Mouse (Mus musculus): ENCODE measurements at regions not wholly inside any gene's neighbourhood (a gene's known extent, or its start where the extent isn't known, plus 50 kb on each side); places are given as distances from the start of the nearest gene placed in this dataset.

GRCm38 (mm10) chr15:85660528-85661392, 74.0 kb upstream of the Ppara start:
- no peak for DNase-seq (ENCODE audit: low spot score)

GRCm38 (mm10) chr15:85661393-85661690, 73.4 kb upstream of the Ppara start:
- DNase-seq (ENCODE audit: low spot score) = no peak

- DNase-seq (ENCODE audit: low spot score) = no peak
These were observed 73.0 kb upstream of the Ppara start for GRCm38 (mm10) chr15:85661771-85662170.

GRCm38 (mm10) chr15:85662271-85662670, 72.5 kb upstream of the Ppara start:
- DNase-seq (ENCODE audit: low spot score) = no peak

- DNase-seq (ENCODE audit: low spot score) = no peak
These were observed 72.1 kb upstream of the Ppara start for GRCm38 (mm10) chr15:85662673-85663072.

GRCm38 (mm10) chr15:85663757-85664431, 70.9 kb upstream of the Ppara start:
- no peak for DNase-seq (ENCODE audit: low spot score)

- DNase-seq (ENCODE audit: low spot score) = no peak
These were observed 70.4 kb upstream of the Ppara start for GRCm38 (mm10) chr15:85664432-85664828.

- DNase-seq (ENCODE audit: low spot score) = no peak
These were observed 69.5 kb upstream of the Ppara start for GRCm38 (mm10) chr15:85665181-85665821.

- DNase-seq (ENCODE audit: low spot score) = no peak
These were observed 68.3 kb upstream of the Ppara start for GRCm38 (mm10) chr15:85666496-85666895.

- no peak for DNase-seq (ENCODE audit: low spot score)
These were observed 67.4 kb upstream of the Ppara start for GRCm38 (mm10) chr15:85667381-85667791.

GRCm38 (mm10) chr15:85667906-85668590, 66.7 kb upstream of the Ppara start:
- no peak for DNase-seq (ENCODE audit: low spot score)

- no peak for DNase-seq (ENCODE audit: low spot score)
These were observed 65.7 kb upstream of the Ppara start for GRCm38 (mm10) chr15:85668871-85669651.

GRCm38 (mm10) chr15:85669652-85670175, 65.1 kb upstream of the Ppara start:
- DNase-seq (ENCODE audit: low spot score) = peak; percentile 89

GRCm38 (mm10) chr15:85670176-85670788, 64.5 kb upstream of the Ppara start:
- DNase-seq (ENCODE audit: low spot score) = peak; percentile 81

- peak; percentile 96 for DNase-seq (ENCODE audit: low spot score)
These were observed 63.7 kb upstream of the Ppara start for GRCm38 (mm10) chr15:85670789-85671700.

- peak; percentile 70 for DNase-seq (ENCODE audit: low spot score)
These were observed 63.0 kb upstream of the Ppara start for GRCm38 (mm10) chr15:85671701-85672191.

- no peak for DNase-seq (ENCODE audit: low spot score)
These were observed 62.4 kb upstream of the Ppara start for GRCm38 (mm10) chr15:85672376-85672775.

GRCm38 (mm10) chr15:85672931-85673330, 61.9 kb upstream of the Ppara start:
- DNase-seq (ENCODE audit: low spot score) = no peak

GRCm38 (mm10) chr15:85673506-85673905, 61.3 kb upstream of the Ppara start:
- DNase-seq (ENCODE audit: low spot score) = peak; percentile 43

All from testis, postnatal 10 days (tissue).